Mouse (Mus musculus) stomach, embryonic 14.5 days (tissue): ENCODE results near the gene Mag. TPM values are rescaled to one million over a fixed set of nuclear protein-coding genes. Genes with fewer than 3 reads are reported as not detected.

Experiments
- ATAC-seq: fragments of 200-750 bp; cut with Nextera tagmentation; 2 replicates; pipeline ENCODE4 v1.8.0; 2017; ENCODE audit warnings: low read depth, moderate TSS enrichment; ENCODE audit not compliant: insufficient number of reproducible peaks, insufficient read depth, low FRiP score
- H3K27ac ChIP-seq: fragments of 300-500 bp; sonication (generic); 2 replicates; pipeline ENCODE4 v1.5.1; 2014; ENCODE audit warnings: mild to moderate bottlenecking, low read length, moderate library complexity, mixed read lengths
- H3K27me3 ChIP-seq: fragments of 300-500 bp; sonication (generic); 2 replicates; pipeline ENCODE4 v1.6.1; 2014; ENCODE audit warnings: low read length, control low read depth, mixed read lengths; ENCODE audit not compliant: control insufficient read depth, insufficient read depth
- H3K36me3 ChIP-seq: fragments of 300-500 bp; sonication (generic); 2 replicates; pipeline ENCODE4 v1.6.1; 2014; ENCODE audit warnings: mild to moderate bottlenecking, control low read depth, low read length, moderate library complexity, mixed read lengths; ENCODE audit not compliant: control insufficient read depth, insufficient read depth
- H3K4me1 ChIP-seq: fragments of 300-500 bp; sonication (generic); 2 replicates; pipeline ENCODE4 v1.6.1; 2014; ENCODE audit warnings: low read length, control low read depth, mixed read lengths; ENCODE audit not compliant: control insufficient read depth, insufficient read depth
- H3K4me2 ChIP-seq: fragments of 300-500 bp; sonication (generic); replicated peaks from 2 replicates; pipeline ENCODE4 v1.6.1; 2014; ENCODE audit warnings: low read depth, low read length, control low read depth
- H3K4me3 ChIP-seq: fragments of 300-500 bp; sonication (generic); 2 replicates; pipeline ENCODE4 v1.5.1; 2014; ENCODE audit warnings: low read depth, low read length, control low read depth
- H3K9ac ChIP-seq: fragments of 300-500 bp; sonication (generic); replicated peaks from 2 replicates; pipeline ENCODE4 v1.6.1; 2014; ENCODE audit warnings: low read depth, mild to moderate bottlenecking, control low read depth, low read length, moderate library complexity, mixed read lengths
- H3K9me3 ChIP-seq: fragments of 300-500 bp; sonication (generic); 2 replicates; pipeline ENCODE4 v1.6.1; 2016; ENCODE audit warnings: low read depth, low read length, control low read depth; ENCODE audit not compliant: control insufficient read depth
- WGBS: fragments of 180-500 bp; shearing (Covaris S2); extraction: QIAGEN DNeasy Blood & Tissue Kit; methylation state at CpG from one replicate; pipeline ENCODE4 v1.1.7; 2014; 5-methylcytosine and 5-hydroxymethylcytosine counted together
- polyA plus RNA-seq: library from polyadenylated mRNA; unstranded; fragments of >200 nt; fragmentation: Nextera tagmentation; extraction: Ambion mirVana; gene quantifications from 2 replicates; pipeline ENCODE4 v1.2.1, GENCODE M21; 2014

Mag gene
- polyA plus RNA-seq: 0.10 and 0.74 TPM in 2 replicates

GRCm38 (mm10) chr7:30914732-30915131 lies at the start of gene Mag:
TSS of gene Mag (minus strand) at chr7:30914873.
- Histone ChIP-seq H3K4me3 (no peak within 1 kb of the TSS), H3K4me2 (no peak within 1 kb of the TSS), H3K27me3 (no peaks in the 10 kb centered on the region), H3K27ac (no peak within 1 kb of the TSS), H3K4me1 (no peaks in the 10 kb centered on the region), H3K9me3 (no peaks in the 10 kb centered on the region), H3K9ac (no peak within 1 kb of the TSS), H3K36me3 (no peaks in the 10 kb centered on the region)
- WGBS: 70% methylated on average over 8 of the region's 8 CpGs
- no peak for ATAC-seq

DNA sequence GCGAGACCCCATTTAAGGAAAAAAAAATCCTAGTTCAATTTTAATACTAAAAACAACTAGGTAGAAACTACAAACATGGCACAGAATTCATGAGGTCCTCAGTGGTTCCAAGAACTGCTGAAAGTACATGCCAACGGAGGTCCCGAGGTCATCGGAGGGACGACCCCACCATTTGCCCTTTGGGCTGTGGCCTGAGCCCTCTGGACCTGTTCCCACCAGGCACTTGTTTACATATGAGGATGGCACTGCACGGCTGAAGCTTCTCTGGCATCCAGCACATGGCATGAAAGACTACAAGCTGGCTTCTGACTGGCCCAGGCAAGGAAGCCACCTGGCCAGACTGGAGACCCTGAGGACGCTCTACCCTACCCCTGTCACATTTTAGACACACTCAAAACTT lies 49.7 kb upstream of the Mag start:
- WGBS: 80% methylated on average over 7 of the region's 7 CpGs
- H3K4me2 ChIP-seq: no peak overlapping the region
- no peaks in the 10 kb centered on the region for H3K27me3 ChIP-seq
- no peak for ATAC-seq
- H3K4me1 ChIP-seq: no peaks in the 10 kb centered on the region
- no peak overlapping the region for H3K27ac ChIP-seq
- no peak overlapping the region for H3K9ac ChIP-seq
- no peaks in the 10 kb centered on the region for H3K9me3 ChIP-seq
- H3K36me3 ChIP-seq: peaks cover 4% of the 10 kb centered on the region
- no peak overlapping the region for H3K4me3 ChIP-seq

- H3K4me3 ChIP-seq: no peak overlapping the region
- no peak for ATAC-seq
- no peaks in the 10 kb centered on the region for H3K9me3 ChIP-seq
- peaks cover 13% of the 10 kb centered on the region for H3K36me3 ChIP-seq
- no peak overlapping the region for H3K27ac ChIP-seq
- peaks cover 4% of the 10 kb centered on the region; the same call in 1 of the 2 replicates for H3K4me1 ChIP-seq
- no peak overlapping the region for H3K9ac ChIP-seq
- no peak overlapping the region for H3K4me2 ChIP-seq
- 90% methylated on average over 5 of the region's 5 CpGs for WGBS
- H3K27me3 ChIP-seq: no peaks in the 10 kb centered on the region
These were observed 48.2 kb upstream of the Mag start for GRCm38 (mm10) chr7:30962862-30963261.

DNA sequence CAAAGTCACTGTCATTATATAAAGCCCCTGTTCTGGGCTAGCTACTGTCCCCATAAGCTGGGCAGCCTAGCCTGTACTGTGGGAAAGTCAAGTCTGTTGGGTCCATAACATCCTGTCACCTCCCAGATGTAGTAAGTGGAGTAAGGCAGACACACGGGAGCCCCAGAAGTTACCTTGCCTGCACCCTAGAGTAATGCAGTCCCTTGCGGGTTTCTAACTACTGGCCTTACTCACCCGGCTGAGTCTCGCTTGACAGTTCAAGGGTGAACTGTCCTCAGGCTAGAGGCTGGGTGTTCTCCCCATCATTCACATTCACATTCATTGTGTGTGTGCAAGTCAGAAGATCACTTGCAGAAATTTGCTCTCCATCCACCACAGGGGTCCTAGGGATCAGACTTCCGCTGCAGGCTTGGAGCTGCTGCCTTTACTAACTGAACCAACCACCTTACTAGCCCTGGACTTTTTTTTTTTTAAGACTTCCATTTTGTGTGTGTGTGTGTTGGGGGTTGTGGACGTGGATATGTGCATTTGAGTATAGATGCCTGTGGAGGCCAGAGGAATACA lies 45.2 kb upstream of the Mag start:
- peaks cover 11% of the 10 kb centered on the region; the same call in 1 of the 2 replicates for H3K4me1 ChIP-seq
- H3K9me3 ChIP-seq: no peaks in the 10 kb centered on the region
- no peak overlapping the region for H3K4me3 ChIP-seq
- peaks cover 15% of the 10 kb centered on the region for H3K36me3 ChIP-seq
- no peak overlapping the region for H3K9ac ChIP-seq
- 88% methylated on average over 6 of the region's 6 CpGs for WGBS
- no peak overlapping the region for H3K4me2 ChIP-seq
- no peaks in the 10 kb centered on the region for H3K27me3 ChIP-seq
- ATAC-seq: no peak
- H3K27ac ChIP-seq: no peak overlapping the region

DNA sequence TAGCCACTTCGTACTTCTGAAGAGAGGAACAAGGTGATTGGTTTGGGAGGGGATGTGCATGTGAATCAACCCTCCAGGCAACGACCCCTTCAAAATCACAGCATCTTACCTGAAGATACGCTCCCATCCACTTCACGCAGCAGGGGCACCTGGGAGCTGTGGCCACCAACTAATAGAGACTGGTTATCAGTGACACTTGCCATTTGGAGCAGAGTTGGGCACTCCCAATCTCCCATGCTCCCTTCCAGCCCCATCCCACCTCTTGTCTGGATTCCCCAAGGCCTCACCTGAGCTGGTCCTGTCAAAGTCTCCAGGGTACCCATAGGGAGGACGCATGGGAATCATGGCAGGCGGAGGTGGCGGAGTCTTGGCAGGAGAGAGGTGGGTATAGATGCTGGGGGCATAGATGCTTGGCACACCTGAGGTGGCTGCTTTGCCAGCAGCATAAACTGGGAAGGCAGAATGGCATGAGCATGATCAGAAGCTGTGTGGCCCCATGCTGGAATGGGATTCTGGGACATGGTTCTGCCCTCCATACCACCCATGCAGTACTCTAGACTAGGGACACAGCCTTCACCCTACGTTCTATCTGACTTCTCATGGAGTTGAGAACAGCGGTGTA lies 44.3 kb upstream of the Mag start:
- H3K9ac ChIP-seq: no peak overlapping the region
- no peaks in the 10 kb centered on the region for H3K27me3 ChIP-seq
- no peak overlapping the region for H3K27ac ChIP-seq
- H3K4me1 ChIP-seq: peaks cover 11% of the 10 kb centered on the region; the same call in 1 of the 2 replicates
- H3K36me3 ChIP-seq: peaks cover 20% of the 10 kb centered on the region
- ATAC-seq: no peak
- no peak overlapping the region; the same call in 1 of the 2 replicates for H3K4me2 ChIP-seq
- no peaks in the 10 kb centered on the region for H3K9me3 ChIP-seq
- no peak overlapping the region for H3K4me3 ChIP-seq
- 96% methylated on average over 9 of the region's 9 CpGs for WGBS

- Histone ChIP-seq H3K9me3 (no peaks in the 10 kb centered on the region), H3K9ac (peak overlapping the region; percentile 99), H3K4me2 (peak overlapping the region; percentile 80), H3K27me3 (no peaks in the 10 kb centered on the region), H3K4me1 (peaks cover 11% of the 10 kb centered on the region; the same call in 1 of the 2 replicates), H3K36me3 (peaks cover 27% of the 10 kb centered on the region), H3K27ac (peak overlapping the region; percentile 98), H3K4me3 (peak overlapping the region; percentile 95)
- whole genome bisulfite sequencing: 61% methylated on average over 28 of the region's 28 CpGs
- no peak for ATAC-seq
These were observed 43.6 kb upstream of the Mag start for GRCm38 (mm10) chr7:30958109-30958865.

- H3K9ac ChIP-seq: peak overlapping the region; percentile 99
- peak overlapping the region; percentile 80 for H3K4me2 ChIP-seq
- H3K9me3 ChIP-seq: no peaks in the 10 kb centered on the region
- peak; percentile 61 for ATAC-seq
- peak overlapping the region; percentile 95 for H3K4me3 ChIP-seq
- peaks cover 11% of the 10 kb centered on the region; the same call in 1 of the 2 replicates for H3K4me1 ChIP-seq
- WGBS: under 1% methylated on average over 43 of the region's 43 CpGs
- H3K27ac ChIP-seq: peak overlapping the region; percentile 98
- peaks cover 36% of the 10 kb centered on the region for H3K36me3 ChIP-seq
- no peaks in the 10 kb centered on the region for H3K27me3 ChIP-seq
These were observed 42.7 kb upstream of the Mag start for GRCm38 (mm10) chr7:30957367-30957783.

DNA sequence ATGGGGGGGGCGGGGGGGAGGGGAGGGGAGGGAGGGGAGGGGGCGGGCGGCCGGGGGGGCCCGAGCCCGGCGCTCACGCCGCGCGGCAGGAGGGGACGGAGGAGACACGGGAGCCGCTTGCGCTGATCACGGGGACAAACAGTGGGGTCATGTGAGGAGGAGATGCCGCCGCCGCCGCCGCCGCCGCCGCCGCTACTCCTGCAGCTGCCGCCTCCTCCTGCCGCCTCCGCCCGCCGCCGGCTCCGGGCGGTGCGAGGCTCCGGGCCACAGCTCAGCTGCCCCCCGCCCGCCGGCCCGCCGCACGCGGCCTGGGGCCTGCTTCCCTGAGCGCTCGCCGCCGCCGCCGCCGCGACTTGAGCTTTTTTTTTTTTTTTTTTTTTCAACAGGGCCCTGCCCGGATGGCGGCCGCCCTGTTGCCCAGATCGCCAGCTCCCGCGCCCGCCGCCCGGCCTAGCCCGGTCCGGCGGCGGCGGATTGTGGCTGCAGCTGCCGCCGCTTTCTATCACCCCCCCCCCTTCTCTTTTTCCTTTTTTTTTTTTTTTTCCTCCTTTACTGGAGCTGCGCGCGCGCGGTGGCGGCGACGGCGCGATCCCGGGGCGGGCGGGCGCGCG lies 42.2 kb upstream of the Mag start, which contains the start of gene Usf2:
Gene Usf2 (minus strand): TSS at position 48 of the 611 bp plus-strand sequence.
- Histone ChIP-seq H3K4me3 (peak within 1 kb of the TSS; percentile 95), H3K4me2 (peak within 1 kb of the TSS; percentile 83), H3K9ac (peak within 1 kb of the TSS; percentile 99), H3K27ac (peak within 1 kb of the TSS; percentile 98), H3K4me1 (peaks cover 11% of the 10 kb centered on the region; the same call in 1 of the 2 replicates), H3K27me3 (no peaks in the 10 kb centered on the region), H3K36me3 (peaks cover 37% of the 10 kb centered on the region), H3K9me3 (no peaks in the 10 kb centered on the region)
- peak; percentile 34; the same call in 1 of the 2 replicates for ATAC-seq
- under 1% methylated on average over 31 of the region's 82 CpGs for WGBS
